Mouse (Mus musculus) spleen, postnatal 4 days (tissue): ENCODE data around the gene Llgl2.
A peak's percentile ranks its signal among the peaks of the same experiment; 100 is the strongest.

Experiments
- DNase-seq, 2 experiments: peaks; one replicate each; pipeline ENCODE4 v3.0.0; 2022; ENCODE audit warnings: low spot score in 2 of 2

Gene Llgl2

GRCm38 (mm10) chr11:115876438-115876837 is 52.6 kb downstream of the Llgl2 start:
- DNase-seq: no peak

- no peak for DNase-seq
Measured at GRCm38 (mm10) chr11:115877174-115877755, 53.4 kb downstream of the Llgl2 start.

GRCm38 (mm10) chr11:115878071-115878470 is 54.2 kb downstream of the Llgl2 start:
- DNase-seq: no peak

GRCm38 (mm10) chr11:115881002-115881401 is 57.2 kb downstream of the Llgl2 start:
- peak; percentile 59 to 88 for DNase-seq

GRCm38 (mm10) chr11:115883251-115883650 is 59.4 kb downstream of the Llgl2 start:
- no peak for DNase-seq

- no peak for DNase-seq
Measured at GRCm38 (mm10) chr11:115884361-115884760, 60.5 kb downstream of the Llgl2 start.

GRCm38 (mm10) chr11:115885281-115885680 is 61.4 kb downstream of the Llgl2 start:
- DNase-seq: no peak

GRCm38 (mm10) chr11:115886446-115886845 is 62.6 kb downstream of the Llgl2 start:
- no peak for DNase-seq

GRCm38 (mm10) chr11:115888020-115888419 is 64.2 kb downstream of the Llgl2 start:
- no peak for DNase-seq

- no peak for DNase-seq
Measured at GRCm38 (mm10) chr11:115889159-115889558, 65.3 kb downstream of the Llgl2 start.

- DNase-seq: no peak
Measured at GRCm38 (mm10) chr11:115892213-115892612, 68.4 kb downstream of the Llgl2 start.

- no peak for DNase-seq
Measured at GRCm38 (mm10) chr11:115893071-115893470, 69.2 kb downstream of the Llgl2 start.

GRCm38 (mm10) chr11:115894755-115895520 is 71.1 kb downstream of the Llgl2 start:
- DNase-seq: no peak

GRCm38 (mm10) chr11:115898446-115898845 is 74.6 kb downstream of the Llgl2 start:
- no peak for DNase-seq

- DNase-seq: peak; percentile 84 to 95
Measured at GRCm38 (mm10) chr11:115898886-115899285, 75.0 kb downstream of the Llgl2 start.

GRCm38 (mm10) chr11:115899486-115900266 is 75.8 kb downstream of the Llgl2 start, which contains the start of gene Smim5:
TSS of gene Smim5 (plus strand) at chr11:115899966.
- peak; percentile 69 to 82 for DNase-seq

GRCm38 (mm10) chr11:115900561-115901337 is 76.9 kb downstream of the Llgl2 start:
- DNase-seq: peak in 1 of 2 experiments; percentile 40

- peak; percentile 68 to 81 for DNase-seq
Measured at GRCm38 (mm10) chr11:115901338-115902161, 77.7 kb downstream of the Llgl2 start.

- DNase-seq: no peak
Measured at GRCm38 (mm10) chr11:115902177-115902576, 78.3 kb downstream of the Llgl2 start.

- DNase-seq: peak; percentile 76 to 87
Measured at GRCm38 (mm10) chr11:115902831-115903230, 79.0 kb downstream of the Llgl2 start.
